Mouse (Mus musculus) E14TG2a.4 (cell line): Measurements from ENCODE around the gene Anapc5.

Experiments
- CTCF ChIP-seq: conservative IDR thresholded peaks from 2 replicates; pipeline ENCODE4 v1.5.1; 2014; ENCODE audit warnings: low read length
- NANOG ChIP-seq: IDR thresholded peaks from 2 replicates; pipeline ENCODE4 v1.6.1; 2014; ENCODE audit warnings: borderline replicate concordance, low read length, mixed read lengths

- TF ChIP-seq CTCF (no peak), NANOG (no peak)
Observed at GRCm38 (mm10) chr5:122774743-122775611, 46.2 kb downstream of the Anapc5 start.
